Mouse (Mus musculus) bone marrow macrophage, adult 2 months (primary cell): ENCODE measurements around the gene Clec4g. TPM values are rescaled to one million over a fixed set of nuclear protein-coding genes. Genes with fewer than 3 reads are reported as not detected.

Experiments used
- H3K27ac ChIP-seq: 2 replicates; pipeline ENCODE4 v1.5.1; 2012; ENCODE audit warnings: low read depth, low read length; ENCODE audit not compliant: insufficient read depth
- H3K4me1 ChIP-seq: 2 replicates; pipeline ENCODE4 v1.6.1; 2012; ENCODE audit warnings: low read length; ENCODE audit not compliant: control insufficient read depth, insufficient read depth
- H3K4me3 ChIP-seq: 2 replicates; pipeline ENCODE4 v1.5.1; 2012; ENCODE audit warnings: mild to moderate bottlenecking, low read length, moderate library complexity; ENCODE audit not compliant: insufficient read depth
- CTCF ChIP-seq: IDR thresholded peaks from 2 replicates; pipeline ENCODE4 v1.5.1; 2012; ENCODE audit warnings: low read depth, mild to moderate bottlenecking, low read length, moderate library complexity
- POLR2A ChIP-seq: IDR thresholded peaks from 2 replicates; pipeline ENCODE4 v1.6.1; 2012; ENCODE audit warnings: mild to moderate bottlenecking, low read depth, low read length, borderline replicate concordance
- polyA plus RNA-seq: library from polyadenylated mRNA; stranded (reverse); fragments of >200 nt; gene quantifications from 2 replicates; pipeline ENCODE4 v1.2.4, GENCODE M21; 2012; ENCODE audit not compliant: missing spikeins, insufficient read depth, insufficient read length

Clec4g gene
- polyA plus RNA-seq, 1 experiment, result not detected

DNA sequence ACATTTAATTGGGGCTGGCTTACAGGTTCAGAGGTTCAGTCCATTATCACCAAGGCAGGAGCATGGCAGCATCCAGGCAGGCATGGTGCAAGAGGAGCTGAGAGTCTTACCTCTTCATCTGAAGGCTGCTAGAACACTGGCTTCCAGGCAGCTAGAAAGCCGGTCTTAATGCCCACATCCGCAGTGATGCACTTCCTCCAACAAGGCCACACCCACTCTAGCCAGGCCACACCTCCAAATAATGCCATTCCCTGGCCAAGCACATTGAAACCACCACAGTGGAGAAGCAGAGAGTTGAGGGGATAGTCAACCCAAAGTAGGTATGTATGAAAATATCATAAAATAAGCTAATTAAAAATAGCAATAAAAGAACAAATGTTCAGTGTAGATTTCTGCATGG, 50.1 kb downstream of the Clec4g start:
- Histone ChIP-seq H3K27ac (no peak overlapping the region), H3K4me3 (no peak overlapping the region), H3K4me1 (peaks cover 13% of the 10 kb centered on the region)
- TF ChIP-seq POLR2A, result no peak
- TF ChIP-seq CTCF, result no peak

DNA sequence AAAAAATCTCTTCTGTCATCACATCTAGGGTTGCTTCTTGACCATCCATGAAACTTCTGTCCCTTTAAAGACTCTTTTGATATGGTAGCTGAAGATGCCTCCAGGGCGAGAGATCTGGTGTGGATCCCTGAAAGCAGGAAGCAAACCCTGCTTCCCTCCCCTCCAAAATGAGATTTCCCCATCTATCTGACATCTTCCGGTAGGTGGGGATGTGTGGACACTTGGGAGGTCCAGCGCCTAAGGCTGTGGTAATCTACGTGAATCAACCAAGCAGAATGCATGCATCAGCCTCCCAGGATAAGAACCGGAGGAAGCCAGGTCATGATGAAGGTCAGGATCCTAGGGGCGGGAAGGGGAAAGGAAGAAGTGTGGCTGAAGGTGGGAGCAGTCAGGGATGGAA, 54.9 kb downstream of the Clec4g start, which contains the start of gene Mcemp1:
TSS of gene Mcemp1 (plus strand) at position 248 of the 400 bp plus-strand sequence.
- no peak for TF ChIP-seq CTCF
- no peak for TF ChIP-seq POLR2A
- H3K4me3 ChIP-seq, result no peak within 1 kb of the TSS; the same call in 1 of the 2 replicates
- H3K4me1 ChIP-seq, result peaks cover 31% of the 10 kb centered on the region
- peak within 1 kb of the TSS; percentile 71 for H3K27ac ChIP-seq

DNA sequence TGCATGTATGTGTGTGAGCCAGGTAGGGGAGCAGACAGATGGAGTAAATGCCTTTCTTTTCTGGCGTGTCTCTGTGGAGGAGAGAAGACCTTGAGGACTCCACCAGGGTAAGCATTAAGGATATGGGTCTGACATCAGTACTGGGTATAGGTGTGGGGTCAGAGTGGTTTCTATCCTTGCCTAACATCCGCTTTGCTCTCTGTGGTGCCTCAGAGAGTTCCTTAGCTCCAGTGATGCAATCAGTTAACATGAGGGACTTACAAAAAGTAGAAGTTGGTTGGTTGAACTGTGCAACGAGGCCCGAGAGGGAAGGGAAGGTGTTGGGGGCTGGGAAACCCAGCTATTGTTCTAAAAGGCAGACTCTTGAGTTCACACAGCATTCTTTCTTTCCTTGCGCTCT, 56.0 kb downstream of the Clec4g start:
- no peak overlapping the region for H3K4me3 ChIP-seq
- peaks cover 38% of the 10 kb centered on the region for H3K4me1 ChIP-seq
- H3K27ac ChIP-seq, result peak overlapping the region; percentile 71
- TF ChIP-seq POLR2A, result no peak
- no peak for TF ChIP-seq CTCF

DNA sequence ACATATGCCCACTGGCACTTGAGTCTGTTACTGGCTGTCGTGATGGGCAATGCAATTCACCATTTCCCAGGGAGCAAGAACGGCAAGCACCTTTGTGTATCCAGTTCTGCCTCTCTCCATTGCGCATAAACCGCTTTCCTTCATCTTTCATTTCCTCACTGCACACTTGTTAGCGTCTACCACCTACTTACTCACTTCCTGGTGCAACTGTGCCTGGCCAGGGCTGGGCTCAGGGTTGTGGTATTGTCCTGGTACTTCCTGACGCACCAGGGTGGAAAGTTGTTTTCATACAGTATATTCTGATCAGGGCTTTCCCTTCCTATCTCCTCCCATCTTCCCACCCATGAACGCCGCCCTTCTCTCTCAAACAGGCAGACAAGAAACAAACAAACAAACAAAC, 59.6 kb downstream of the Clec4g start:
- Histone ChIP-seq H3K4me3 (no peak overlapping the region), H3K27ac (peak overlapping the region; percentile 5; the same call in 1 of the 2 replicates), H3K4me1 (peaks cover 48% of the 10 kb centered on the region)
- TF ChIP-seq POLR2A (no peak), CTCF (no peak)

Other genes starting within 250 kb of the Clec4g start
- gene Tex45, start 249.8 kb downstream of the Clec4g start, polyA plus RNA-seq, result not detected in 2 replicates
- 17.1 and 20.8 TPM in 2 replicates for gene Zfp358, start 227.5 kb downstream of the Clec4g start, polyA plus RNA-seq
- gene Mcoln1, start 220.2 kb downstream of the Clec4g start, polyA plus RNA-seq, result 112 and 117 TPM in 2 replicates
- gene Pnpla6, start 205.3 kb downstream of the Clec4g start, polyA plus RNA-seq, result 36.0 and 39.9 TPM in 2 replicates
- gene C330021F23Rik, start 152.7 kb downstream of the Clec4g start, polyA plus RNA-seq, result not detected in 2 replicates
- 3.1 and 5.5 TPM in 2 replicates for gene Camsap3, start 133.4 kb downstream of the Clec4g start, polyA plus RNA-seq
- gene Xab2, start 99.3 kb downstream of the Clec4g start, polyA plus RNA-seq, result 32.3 and 36.4 TPM in 2 replicates
- gene Pet100, start 99.1 kb downstream of the Clec4g start, polyA plus RNA-seq, result 116 and 153 TPM in 2 replicates
- gene Pcp2, start 95.1 kb downstream of the Clec4g start, polyA plus RNA-seq, result not detected in 2 replicates
- gene Stxbp2, start 89.7 kb downstream of the Clec4g start, polyA plus RNA-seq, result 312 and 315 TPM in 2 replicates
- gene Retn, start 64.9 kb downstream of the Clec4g start, polyA plus RNA-seq, result not detected in 2 replicates
- 2.0 and 3.1 TPM in 2 replicates for gene Mcemp1, start 54.9 kb downstream of the Clec4g start, polyA plus RNA-seq
- gene Fcor, start 48.3 kb downstream of the Clec4g start, polyA plus RNA-seq, result 3.6 and 4.5 TPM in 2 replicates
- 14.2 and 14.3 TPM in 2 replicates for gene Trappc5, start 44.4 kb downstream of the Clec4g start, polyA plus RNA-seq
- not detected in 2 replicates for gene Fcer2a, start 26.5 kb downstream of the Clec4g start, polyA plus RNA-seq
- gene Cd209a, start 28.3 kb upstream of the Clec4g start, polyA plus RNA-seq, result not detected in 2 replicates
- gene Cd209e, start 133.7 kb upstream of the Clec4g start, polyA plus RNA-seq, result not detected in 2 replicates
- gene Cd209d, start 157.9 kb upstream of the Clec4g start, polyA plus RNA-seq, result not detected in 2 replicates
- not detected in 2 replicates for gene Cd209b, start 206.2 kb upstream of the Clec4g start, polyA plus RNA-seq
- gene Cd209c, start 234.1 kb upstream of the Clec4g start, polyA plus RNA-seq, result not detected in 2 replicates